Mouse (Mus musculus) adrenal gland, postnatal 0 days (tissue): ENCODE measurements around the gene Tmem140. TPM values are rescaled to one million over a fixed set of nuclear protein-coding genes. Genes with fewer than 3 reads are reported as not detected.

Source experiments
- polyA plus RNA-seq: library from polyadenylated mRNA; unstranded; fragments of >200 nt; fragmentation: Nextera tagmentation; extraction: Ambion mirVana; gene quantifications from 2 replicates; pipeline ENCODE4 v1.2.1, GENCODE M21; 2015

Gene Tmem140
- polyA plus RNA-seq = 11.2 and 13.0 TPM in 2 replicates

GRCm38 (mm10) chr6:34862791-34863403 lies at the start of gene Tmem140:
Gene Tmem140, plus strand, starts transcription at chr6:34863146.

GRCm38 (mm10) chr6:34877509-34878321 lies 14.8 kb downstream of the Tmem140 start, which contains the start of gene Cyren:
Gene Cyren, minus strand, starts transcription at chr6:34878060.

GRCm38 (mm10) chr6:34910371-34911219 lies 47.6 kb downstream of the Tmem140 start, which contains the start of gene Wdr91:
Gene Wdr91, minus strand, starts transcription at chr6:34910876.

GRCm38 (mm10) chr6:34919956-34920355 lies 57.0 kb downstream of the Tmem140 start, which contains the start of gene Stra8:
Gene Stra8, plus strand, starts transcription at chr6:34920163.

Other genes starting within 250 kb of the Tmem140 start
- gene Agbl3, start 82.7 kb upstream of the Tmem140 start, polyA plus RNA-seq = 28.1 and 33.5 TPM in 2 replicates
- 7.1 and 7.4 TPM in 2 replicates for gene Cyren, start 14.9 kb downstream of the Tmem140 start, polyA plus RNA-seq
- gene Wdr91, start 47.7 kb downstream of the Tmem140 start, polyA plus RNA-seq = 7.4 and 8.7 TPM in 2 replicates
- not detected in 2 replicates for gene Stra8, start 57.0 kb downstream of the Tmem140 start, polyA plus RNA-seq
- gene Slc23a4, start 125.3 kb downstream of the Tmem140 start, polyA plus RNA-seq = 0.44 and 0.58 TPM in 2 replicates